Mouse (Mus musculus) megakaryocyte, embryonic 14.5 days (primary cell): ENCODE data around the gene Slc26a1.

Source experiments
- FLI1 ChIP-seq: IDR thresholded peaks from 2 replicates; pipeline ENCODE4 v1.6.1; 2012; ENCODE audit warnings: low read length, inconsistent platforms, mixed read lengths
- GATA1 ChIP-seq: IDR thresholded peaks from 3 replicates; pipeline ENCODE4 v1.6.1; 2012; ENCODE audit warnings: mixed read lengths, low read length, inconsistent platforms, borderline replicate concordance

DNA sequence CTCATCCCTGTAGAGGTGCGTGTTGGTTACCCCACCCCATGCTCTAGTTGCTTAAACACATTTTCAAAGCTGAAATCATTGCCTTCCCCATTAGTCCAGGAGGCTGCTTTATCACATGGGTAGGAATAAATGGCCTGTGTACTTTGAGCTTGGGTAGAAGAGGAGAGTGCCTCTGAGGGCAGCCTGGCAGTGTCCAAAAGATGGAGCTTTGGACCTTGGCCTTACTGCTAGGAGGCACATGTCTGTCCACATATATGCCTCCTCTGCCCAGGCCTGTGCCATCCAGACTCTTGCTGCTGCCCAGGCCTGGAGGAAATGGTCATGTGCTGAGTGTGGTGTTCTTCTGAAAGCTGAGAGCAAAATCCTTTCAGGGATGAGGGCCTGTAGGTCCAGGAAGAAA is 33.0 kb upstream of the Slc26a1 start:
- TF ChIP-seq FLI1 (no peak), GATA1 (no peak)
